Mouse (Mus musculus): ENCODE data around the gene Calr4. TPM values are rescaled to one million over a fixed set of nuclear protein-coding genes. Genes with fewer than 3 reads are reported as not detected.
A peak's percentile ranks its signal among the peaks of the same experiment; 100 is the strongest.

The Calr4 gene
- polyA plus RNA-seq, 1 experiment: 0.34 TPM

GRCm38 (mm10) chr4:109207524-109207923, 26.8 kb upstream of the Calr4 start:
- Histone ChIP-seq H3K4me3 (ENCODE audit: insufficient read depth, low read length) (no peak overlapping the region), H3K27ac (ENCODE audit: insufficient read depth, low read depth, low read length) (peak overlapping the region; percentile 54; the same call in 1 of the 2 replicates), H3K4me1 (ENCODE audit: control insufficient read depth, insufficient read depth, low read length) (peaks cover 60% of the 10 kb centered on the region)
- TF ChIP-seq CTCF (IDR thresholded peaks at IDR 0.05; ENCODE audit: low read depth, low read length) (no peak), POLR2A (IDR thresholded peaks at IDR 0.05; ENCODE audit: borderline replicate concordance, low read depth, low read length) (no peak)

DNA sequence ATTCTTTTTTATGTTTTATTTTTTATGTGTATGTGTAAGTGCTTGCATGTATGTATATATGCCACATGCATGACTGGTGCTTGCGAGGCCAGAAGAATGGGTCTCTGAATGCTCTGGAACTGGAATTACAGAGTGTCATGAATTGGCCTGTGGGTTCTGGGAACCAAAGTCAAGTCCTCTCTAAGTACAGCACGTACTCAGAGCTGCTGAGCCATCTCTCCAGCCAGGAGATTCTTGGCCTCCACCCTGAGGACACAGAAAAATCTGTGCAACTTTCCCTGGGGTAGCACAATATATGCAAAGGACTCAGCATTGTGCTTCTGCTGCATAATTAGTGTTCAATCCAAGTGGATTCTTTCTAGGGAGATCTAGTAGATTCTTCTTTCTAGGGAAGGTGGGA, 24.0 kb upstream of the Calr4 start:
- Histone ChIP-seq H3K4me1 (ENCODE audit: control insufficient read depth, insufficient read depth, low read length) (peaks cover 59% of the 10 kb centered on the region), H3K27ac (ENCODE audit: insufficient read depth, low read depth, low read length) (peak overlapping the region; percentile 39), H3K4me3 (ENCODE audit: insufficient read depth, low read length) (no peak overlapping the region)
- TF ChIP-seq POLR2A (IDR thresholded peaks at IDR 0.05; ENCODE audit: borderline replicate concordance, low read depth, low read length): no peak
- no peak for TF ChIP-seq CTCF (IDR thresholded peaks at IDR 0.05; ENCODE audit: low read depth, low read length)

DNA sequence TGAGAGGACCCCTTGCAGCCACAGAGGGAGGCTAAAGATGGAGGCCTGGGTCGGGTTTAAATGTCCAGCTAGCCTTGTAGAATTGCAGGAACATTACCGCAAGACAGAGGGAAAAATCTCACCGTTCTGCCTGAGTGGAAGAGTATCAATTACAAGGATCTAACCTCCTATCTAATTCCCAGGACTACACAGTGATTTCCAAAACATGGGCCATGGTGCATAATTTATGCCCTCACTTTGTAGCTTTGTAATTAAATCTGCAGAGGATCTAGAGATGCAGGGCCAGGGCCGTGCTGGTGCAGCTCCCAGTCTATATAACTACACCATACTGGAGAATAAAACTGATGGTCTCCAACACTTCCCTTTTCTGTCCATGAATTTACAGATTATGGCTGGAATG, 23.4 kb upstream of the Calr4 start:
- H3K27ac ChIP-seq (ENCODE audit: insufficient read depth, low read depth, low read length): peak overlapping the region; percentile 31; the same call in 1 of the 2 replicates
- H3K4me3 ChIP-seq (ENCODE audit: insufficient read depth, low read length): no peak overlapping the region
- H3K4me1 ChIP-seq (ENCODE audit: control insufficient read depth, insufficient read depth, low read length): peaks cover 59% of the 10 kb centered on the region
- no peak for TF ChIP-seq CTCF (IDR thresholded peaks at IDR 0.05; ENCODE audit: low read depth, low read length)
- TF ChIP-seq POLR2A (IDR thresholded peaks at IDR 0.05; ENCODE audit: borderline replicate concordance, low read depth, low read length): no peak

DNA sequence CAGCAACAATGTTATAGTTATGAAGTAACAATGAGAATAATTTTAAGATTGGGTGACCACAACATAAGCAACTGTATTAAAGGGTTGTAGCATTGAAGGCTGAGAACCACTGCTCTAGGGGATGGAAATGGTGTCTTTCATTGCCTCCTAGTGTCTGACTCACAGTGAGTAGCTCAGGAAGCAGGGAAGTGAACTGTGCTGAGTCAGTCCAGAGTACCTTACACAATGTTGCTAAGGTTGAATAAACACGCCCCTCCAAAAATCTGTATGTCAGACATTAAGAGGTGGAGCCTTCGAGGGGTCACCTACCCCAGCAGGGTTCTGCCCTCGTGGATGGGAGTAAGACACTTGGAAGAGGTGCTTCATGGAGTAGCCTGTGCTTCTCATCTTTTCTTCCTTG, 20.3 kb upstream of the Calr4 start:
- peaks cover 36% of the 10 kb centered on the region for H3K4me1 ChIP-seq (ENCODE audit: control insufficient read depth, insufficient read depth, low read length)
- no peak overlapping the region for H3K4me3 ChIP-seq (ENCODE audit: insufficient read depth, low read length)
- no peak overlapping the region for H3K27ac ChIP-seq (ENCODE audit: insufficient read depth, low read depth, low read length)
- TF ChIP-seq CTCF (IDR thresholded peaks at IDR 0.05; ENCODE audit: low read depth, low read length) (no peak), POLR2A (IDR thresholded peaks at IDR 0.05; ENCODE audit: borderline replicate concordance, low read depth, low read length) (no peak)

- no peak overlapping the region for H3K4me3 ChIP-seq (ENCODE audit: insufficient read depth, low read length)
- H3K4me1 ChIP-seq (ENCODE audit: control insufficient read depth, insufficient read depth, low read length): peaks cover 14% of the 10 kb centered on the region
- no peak for TF ChIP-seq POLR2A (IDR thresholded peaks at IDR 0.05; ENCODE audit: borderline replicate concordance, low read depth, low read length)
- no peak for TF ChIP-seq CTCF (IDR thresholded peaks at IDR 0.05; ENCODE audit: low read depth, low read length)
- no peak overlapping the region for H3K27ac ChIP-seq (ENCODE audit: insufficient read depth, low read depth, low read length)
Measured at GRCm38 (mm10) chr4:109218008-109218407, 16.3 kb upstream of the Calr4 start.

- no peak overlapping the region for H3K27ac ChIP-seq (ENCODE audit: insufficient read depth, low read depth, low read length)
- TF ChIP-seq CTCF (IDR thresholded peaks at IDR 0.05; ENCODE audit: low read depth, low read length): no peak
- TF ChIP-seq POLR2A (IDR thresholded peaks at IDR 0.05; ENCODE audit: borderline replicate concordance, low read depth, low read length): no peak
Measured at GRCm38 (mm10) chr4:109220441-109220940, 13.8 kb upstream of the Calr4 start.

GRCm38 (mm10) chr4:109222001-109222400, 12.3 kb upstream of the Calr4 start:
- no peak overlapping the region for H3K27ac ChIP-seq (ENCODE audit: insufficient read depth, low read depth, low read length)
- H3K4me1 ChIP-seq (ENCODE audit: control insufficient read depth, insufficient read depth, low read length): peaks cover 4% of the 10 kb centered on the region
- no peak overlapping the region for H3K4me3 ChIP-seq (ENCODE audit: insufficient read depth, low read length)
- TF ChIP-seq CTCF (IDR thresholded peaks at IDR 0.05; ENCODE audit: low read depth, low read length) (no peak), POLR2A (IDR thresholded peaks at IDR 0.05; ENCODE audit: borderline replicate concordance, low read depth, low read length) (no peak)

More at GRCm38 (mm10) chr4:109220441-109220940, 13.8 kb upstream of the Calr4 start:
- Histone ChIP-seq H3K4me1 (ENCODE audit: control insufficient read depth, insufficient read depth, low read length) (peaks cover under 1% of the 10 kb centered on the region), H3K4me3 (ENCODE audit: insufficient read depth, low read length) (no peak overlapping the region)

GRCm38 (mm10) chr4:109224762-109225552, 9.3 kb upstream of the Calr4 start:
- Histone ChIP-seq H3K4me1 (ENCODE audit: control insufficient read depth, insufficient read depth, low read length) (peaks cover 4% of the 10 kb centered on the region), H3K27ac (ENCODE audit: insufficient read depth, low read depth, low read length) (no peak overlapping the region), H3K4me3 (ENCODE audit: insufficient read depth, low read length) (no peak overlapping the region)
- TF ChIP-seq POLR2A (IDR thresholded peaks at IDR 0.05; ENCODE audit: borderline replicate concordance, low read depth, low read length): no peak
- TF ChIP-seq CTCF (IDR thresholded peaks at IDR 0.05; ENCODE audit: low read depth, low read length): no peak

DNA sequence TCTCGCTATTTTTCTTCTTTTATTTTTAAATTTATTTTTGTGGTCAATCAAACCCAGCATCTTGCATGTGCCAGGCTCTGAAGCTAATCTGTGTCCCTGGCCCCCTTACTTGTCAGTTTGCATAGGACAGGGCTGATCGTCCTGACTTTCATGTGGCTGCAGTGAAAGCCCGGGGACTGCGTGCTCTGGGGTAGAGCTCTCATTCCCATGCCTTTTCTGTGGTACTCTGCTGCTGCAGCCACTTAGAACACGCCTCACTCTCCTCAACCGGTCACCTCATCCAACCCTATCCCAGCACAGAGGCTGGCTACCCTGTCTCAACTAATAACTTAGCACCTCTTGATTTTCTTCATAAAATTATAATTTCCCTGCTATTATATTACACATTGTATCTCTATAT, 8.7 kb upstream of the Calr4 start:
- peaks cover 4% of the 10 kb centered on the region for H3K4me1 ChIP-seq (ENCODE audit: control insufficient read depth, insufficient read depth, low read length)
- H3K4me3 ChIP-seq (ENCODE audit: insufficient read depth, low read length): no peak overlapping the region
- TF ChIP-seq POLR2A (IDR thresholded peaks at IDR 0.05; ENCODE audit: borderline replicate concordance, low read depth, low read length) (no peak), CTCF (IDR thresholded peaks at IDR 0.05; ENCODE audit: low read depth, low read length) (no peak)
- H3K27ac ChIP-seq (ENCODE audit: insufficient read depth, low read depth, low read length): no peak overlapping the region

DNA sequence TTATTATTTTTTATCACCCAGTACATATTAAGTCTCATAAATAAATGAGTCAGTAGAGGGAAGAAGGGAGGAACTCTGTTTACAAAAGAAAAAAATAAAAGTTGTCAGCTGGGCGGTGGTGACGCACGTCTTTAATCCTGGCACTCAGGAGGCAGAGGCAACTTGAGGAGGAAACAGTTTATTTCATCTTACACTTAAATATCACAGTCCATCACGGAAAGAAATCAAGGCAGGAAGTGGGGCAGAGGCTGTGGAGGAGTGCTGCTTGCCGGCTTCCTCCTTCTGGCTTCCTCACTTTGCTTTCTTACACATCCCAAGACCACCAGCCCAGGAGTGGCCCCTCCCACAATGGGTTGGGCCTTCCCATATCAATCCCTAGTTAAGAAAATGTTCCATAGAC, 8.2 kb upstream of the Calr4 start:
- Histone ChIP-seq H3K4me1 (ENCODE audit: control insufficient read depth, insufficient read depth, low read length) (peaks cover 4% of the 10 kb centered on the region), H3K4me3 (ENCODE audit: insufficient read depth, low read length) (no peak overlapping the region), H3K27ac (ENCODE audit: insufficient read depth, low read depth, low read length) (no peak overlapping the region)
- TF ChIP-seq POLR2A (IDR thresholded peaks at IDR 0.05; ENCODE audit: borderline replicate concordance, low read depth, low read length) (no peak), CTCF (IDR thresholded peaks at IDR 0.05; ENCODE audit: low read depth, low read length) (no peak)
